21 mouse cellular contexts compared by ENCODE assay signal in genomic region chr1:176011072-176011471, GRCm38 (mm10). TPM values are rescaled to one million over a fixed set of nuclear protein-coding genes. Genes with fewer than 3 reads are reported as not detected.
A peak's percentile ranks its signal among the peaks of the same experiment; 100 is the strongest.
DNase-seq lines count a peak whose midpoint lies in the region; ATAC-seq lines count a peak whose summit lies in the region.
"Had no signal": no experiment of that assay in that cellular context is flagged by ENCODE, and none has a peak within 500 bp of the region (broad histone marks: within the 10 kb centered on the region; RNA-seq: fewer than 3 reads in every experiment).

No protein-coding gene starts in this region.

- peak; percentile 50; the same call in 1 of the 2 replicates for ATAC-seq in cerebellum, adult (ENCODE audit: insufficient number of reproducible peaks, low FRiP score, low TSS enrichment)
- ATAC-seq in megakaryocyte-erythroid progenitor cell, adult 5-6 weeks (replicated peaks; ENCODE audit: low FRiP score, low TSS enrichment, poor library complexity, severe bottlenecking): no peak
- ATAC-seq: activated CD4-positive, CD25-positive, alpha-beta regulatory T cell, adult 4 months; forebrain, embryonic 15.5 days; hindbrain, postnatal 0 days; inflammation-experienced regulatory T-cells, adult 6 months; intestine, embryonic 16.5 days had no signal

- DNase-seq in cerebellum, adult 11 months: no peak
- DNase-seq in left cerebral cortex, postnatal 4 days: peak; percentile 8
- DNase-seq in left cerebral cortex, adult 11 months (ENCODE audit: low spot score): no peak
- DNase-seq in cerebellum, adult 9-11 months: peak; percentile 52
- peak; percentile 34 to 64 for DNase-seq in cerebellum, postnatal 25 days
- no peak for DNase-seq in kidney, postnatal 14 days
- DNase-seq: adrenal gland, adult 8-10 months; adrenal gland, postnatal 25 days; gastrocnemius, postnatal 36 days; heart, adult 2 months; heart, postnatal 14 days; heart, postnatal 4 days; kidney, adult 18-20 months had no signal

- intact Hi-C loops in left cerebral cortex, postnatal 4 days (cut with DNase I): no loop called here

RNA-seq across cellular contexts. Expression of gene Rbm8a2, which starts 32.2 kb away (rescaled TPM):
- under 1 TPM in 1 of 2 experiments, not detected in 1; 0.38 TPM for total RNA-seq in left cerebral cortex, postnatal 4 days (2021)
- 0.27 and 0.28 TPM in 2 replicates for total RNA-seq in megakaryocyte-erythroid progenitor cell, adult 5-6 weeks (2014; fragmentation: Nextera tagmentation)
- total RNA-seq in megakaryocyte-erythroid progenitor cell, adult 5-6 weeks (2017): 0.42 and 0.61 TPM in 2 replicates
- total RNA-seq: adrenal gland, postnatal 25 days; gastrocnemius, adult 8-10 months; gastrocnemius, postnatal 36 days; heart, adult 2 months; heart, postnatal 14 days; heart, postnatal 4 days; hindbrain, postnatal 0 days had no signal

Comparison
In these comparisons a context has a peak if more than half of its experiments do, and no peak if none do; other contexts are left out.
1. DNase-seq: peak in left cerebral cortex, postnatal 4 days (single experiment), cerebellum, adult 9-11 months (single experiment) and cerebellum, postnatal 25 days (2 of 2); none in cerebellum, adult 11 months (single experiment), left cerebral cortex, adult 11 months (single experiment) and kidney, postnatal 14 days (single experiment).